Mouse (Mus musculus) spleen, adult 2 months (tissue): ENCODE data around the gene Larp1.
"Not testable (repeated sequence)": the region's sequence is repeated elsewhere in the genome, so short reads cannot be mapped to it uniquely, and the experiment has no call there.

Experiments
- CTCF ChIP-seq: fragments of 200-500 bp; IDR thresholded peaks from 2 replicates; pipeline ENCODE4 v1.5.1; 2011; ENCODE audit warnings: mild to moderate bottlenecking, inconsistent platforms; ENCODE audit not compliant: insufficient read depth, insufficient read length, insufficient replicate concordance; ENCODE audit errors: extremely low read depth
- POLR2A ChIP-seq: fragments of 200-500 bp; IDR thresholded peaks from 2 replicates; pipeline ENCODE4 v1.6.1; 2011; ENCODE audit warnings: low read depth, low read length, inconsistent platforms

- TF ChIP-seq CTCF, POLR2A: not testable (repeated sequence)
Observed at GRCm38 (mm10) chr11:58061218-58061617, 52.4 kb downstream of the Larp1 start.
